Mouse (Mus musculus) liver, embryonic 14.5 days (tissue): Measurements from ENCODE around the gene Pigb.

ENCODE experiments used
- CTCF ChIP-seq: IDR thresholded peaks from 2 replicates; pipeline ENCODE4 v1.5.1; 2016; ENCODE audit warnings: antibody characterized with exemption, low read depth, control low read depth
- EP300 ChIP-seq: IDR thresholded peaks from 2 replicates; pipeline ENCODE4 v1.6.1; 2016; ENCODE audit warnings: antibody characterized with exemption, low read depth

DNA sequence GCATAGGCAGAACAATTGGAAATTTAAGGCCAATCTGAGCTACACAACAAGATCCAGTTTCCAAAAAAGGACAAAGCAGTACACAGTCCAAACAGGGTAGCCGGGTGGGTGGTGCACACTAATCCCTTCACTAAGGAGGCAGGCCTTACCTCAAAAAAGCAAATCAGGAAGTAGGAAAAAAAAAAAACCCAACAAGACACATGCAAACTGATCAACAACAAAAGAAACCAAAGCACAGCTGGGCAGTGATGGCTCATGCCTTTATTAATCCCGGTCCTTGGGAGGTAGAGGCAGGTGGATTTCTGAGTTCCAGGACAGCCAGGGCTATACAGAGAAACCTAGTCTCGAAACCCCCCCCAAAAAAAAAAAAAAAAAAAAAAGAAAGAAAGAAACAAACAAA lies 52.5 kb downstream of the Pigb start:
- no peak for TF ChIP-seq CTCF
- TF ChIP-seq EP300: no peak
